Mouse (Mus musculus): ENCODE measurements around the gene Cyp51. TPM values are rescaled to one million over a fixed set of nuclear protein-coding genes. Genes with fewer than 3 reads are reported as not detected.

The Cyp51 gene
- polyA plus RNA-seq, 1 experiment, result 19.2 TPM

Other genes with a start within 250 kb of the Cyp51 start
- gene Mterf1a, start 210.8 kb downstream of the Cyp51 start, polyA plus RNA-seq (2012; rRNA removed), result 6.2 and 7.2 TPM in 2 replicates
- 28.4 and 29.4 TPM in 2 replicates for gene Akap9, start 176.7 kb downstream of the Cyp51 start, polyA plus RNA-seq (2012; rRNA removed)
- 3.7 TPM in 2 replicates for gene Mterf1b, start 87.6 kb upstream of the Cyp51 start, polyA plus RNA-seq (2012; rRNA removed)